Mouse (Mus musculus): ENCODE data around the gene Slc25a47.

Slc25a47 gene
- long read RNA-seq, experiment 1, partial matches to known transcripts, result 1 of 5 reads
- long read RNA-seq, experiment 1, other reads (novel, unspliced or antisense), result 4 of 5 reads
- long read RNA-seq, experiment 2, partial matches to known transcripts, result 2 of 3 reads
- long read RNA-seq, experiment 2, other reads (novel, unspliced or antisense), result 1 of 3 reads

DNA sequence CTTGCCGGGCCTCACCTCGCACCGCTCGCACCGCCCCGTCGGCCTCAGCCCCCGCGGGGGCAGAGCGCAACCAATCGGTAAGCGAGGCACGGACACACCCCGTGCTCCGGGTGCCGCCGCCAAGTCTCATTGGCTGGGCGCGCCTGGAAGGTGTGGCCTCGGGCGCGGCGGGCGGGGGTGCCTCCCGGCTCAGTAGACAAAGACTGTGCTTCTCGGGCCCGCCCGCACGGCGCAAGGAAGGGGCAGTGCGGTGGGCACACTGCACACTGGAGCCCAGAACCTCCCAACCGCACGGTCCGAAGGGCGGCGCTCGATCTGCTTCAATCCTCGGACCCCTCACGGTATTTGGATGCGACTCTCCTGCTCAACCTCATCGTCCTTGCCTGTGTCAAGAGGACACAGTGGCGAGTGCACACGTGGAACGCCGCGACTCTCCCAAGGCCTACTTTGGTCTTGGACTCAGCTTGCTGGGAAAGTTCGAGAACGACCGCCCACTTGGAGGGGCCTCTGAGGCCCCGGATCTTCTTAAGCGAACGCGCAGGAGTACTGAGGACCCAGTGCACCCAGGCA is at the start of gene Slc25a47, which contains the start of gene Slc25a29:
Slc25a47 (plus strand) TSS at position 207 of the 570 bp plus-strand sequence.
Slc25a29 (minus strand) TSS at position 44 of the 570 bp plus-strand sequence.
- intact Hi-C loops (cut with DNase I), result no loop called here

DNA sequence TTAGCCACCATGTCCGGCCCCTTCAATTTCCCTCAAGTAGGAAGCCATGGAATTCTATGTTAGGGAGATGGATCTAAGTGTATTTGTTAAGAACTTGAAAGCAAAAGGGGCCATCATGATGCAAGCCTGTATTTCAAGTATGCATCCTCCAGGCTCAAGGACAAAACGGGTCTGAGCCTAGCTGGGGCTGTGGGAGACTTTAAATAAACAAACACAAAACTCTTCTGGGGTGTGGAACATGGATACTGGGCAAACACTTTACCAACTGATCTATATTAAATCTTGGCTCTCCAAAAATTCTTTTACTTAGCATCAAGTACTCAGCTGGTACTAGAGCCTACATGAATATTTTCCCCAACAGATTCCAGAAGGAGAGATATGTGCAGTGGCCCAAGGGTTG is 48.5 kb upstream of the Slc25a47 start:
- intact Hi-C loops (cut with DNase I), result no loop called here

DNA sequence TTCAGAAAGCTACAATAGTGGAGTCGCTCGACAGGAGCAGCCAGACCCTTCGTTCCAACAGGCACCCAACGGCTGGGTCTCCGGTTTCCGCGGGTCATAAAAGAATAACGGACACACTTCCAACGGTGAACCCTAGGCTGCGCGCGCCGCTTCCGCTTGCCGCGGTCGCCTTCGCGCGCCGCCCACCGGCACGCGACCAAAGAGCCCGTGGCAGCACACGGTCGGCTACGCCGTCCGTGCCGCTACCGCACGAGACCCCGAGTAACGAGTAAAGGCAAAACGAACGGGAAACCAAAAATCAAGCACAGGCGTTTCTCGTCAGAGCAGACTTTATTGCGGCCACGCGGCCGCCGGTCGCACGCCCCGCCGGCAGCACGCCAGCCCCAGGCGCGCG is 43.7 kb upstream of the Slc25a47 start:
- intact Hi-C loops (cut with DNase I), result loop anchor here (5.0 kb wide), 1 partner anchor 40 kb away; no protein-coding TSS in a partner anchor

DNA sequence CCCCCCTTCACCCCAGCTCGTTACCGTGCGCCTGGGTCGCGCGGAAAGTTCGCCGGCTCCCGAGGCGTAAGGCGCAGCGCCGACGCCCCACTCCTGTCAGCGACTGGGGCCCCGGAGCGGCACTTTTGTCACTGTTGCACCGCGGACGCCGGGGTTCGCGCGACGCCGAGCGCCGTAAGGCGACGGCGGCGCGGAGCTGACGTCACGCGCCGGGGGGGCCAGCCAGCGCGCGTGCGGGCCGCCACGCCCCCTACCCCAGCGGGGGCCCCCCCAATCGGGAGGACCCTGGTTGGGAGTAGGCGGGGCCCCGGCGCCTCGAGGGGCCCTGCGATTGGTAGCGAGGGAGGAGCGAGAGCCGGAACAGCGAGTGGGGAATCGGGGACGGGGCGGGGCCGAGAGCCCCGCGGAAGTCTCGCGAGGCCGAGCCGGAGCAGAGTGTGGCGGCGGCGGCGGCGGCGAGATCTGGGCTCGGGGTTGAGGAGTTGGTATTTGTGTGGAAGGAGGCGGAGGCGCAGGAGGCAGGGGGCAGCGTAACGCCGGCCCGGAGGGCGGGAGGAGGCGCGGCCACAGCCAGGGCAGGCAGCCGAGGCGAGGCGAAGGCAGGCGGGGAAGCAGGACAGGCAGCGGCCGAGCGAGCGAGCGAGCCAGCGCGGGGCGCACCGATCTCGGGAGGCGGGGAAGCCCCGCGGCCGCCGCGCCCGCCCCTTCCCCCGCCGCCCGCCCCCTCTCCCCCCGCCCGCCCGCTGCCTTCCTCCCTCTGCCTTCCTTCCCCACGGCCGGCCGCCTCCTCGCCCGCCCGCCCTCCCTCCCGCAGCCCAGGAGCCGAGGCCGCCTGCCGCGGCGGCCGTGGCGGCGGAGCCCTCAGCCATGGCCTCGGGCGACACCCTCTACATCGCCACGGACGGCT is 43.0 kb upstream of the Slc25a47 start, which contains the start of gene Yy1:
Yy1 (plus strand) TSS at position 428 of the 907 bp plus-strand sequence.
- intact Hi-C loops (cut with DNase I), result loop anchor here (5.0 kb wide), 1 partner anchor 40 kb away; no protein-coding TSS in a partner anchor

DNA sequence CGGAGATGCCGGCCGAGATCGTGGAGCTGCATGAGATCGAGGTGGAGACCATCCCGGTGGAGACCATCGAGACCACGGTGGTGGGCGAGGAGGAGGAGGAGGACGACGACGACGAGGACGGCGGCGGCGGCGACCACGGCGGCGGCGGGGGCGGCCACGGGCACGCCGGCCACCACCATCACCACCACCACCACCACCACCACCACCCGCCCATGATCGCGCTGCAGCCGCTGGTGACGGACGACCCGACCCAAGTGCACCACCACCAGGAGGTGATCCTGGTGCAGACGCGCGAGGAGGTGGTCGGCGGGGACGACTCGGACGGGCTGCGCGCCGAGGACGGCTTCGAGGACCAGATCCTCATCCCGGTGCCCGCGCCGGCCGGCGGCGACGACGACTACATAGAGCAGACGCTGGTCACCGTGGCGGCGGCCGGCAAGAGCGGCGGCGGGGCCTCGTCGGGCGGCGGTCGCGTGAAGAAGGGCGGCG is 42.3 kb upstream of the Slc25a47 start:
- intact Hi-C loops (cut with DNase I), result loop anchor here (5.0 kb wide), 1 partner anchor 39 kb away; no protein-coding TSS in a partner anchor

DNA sequence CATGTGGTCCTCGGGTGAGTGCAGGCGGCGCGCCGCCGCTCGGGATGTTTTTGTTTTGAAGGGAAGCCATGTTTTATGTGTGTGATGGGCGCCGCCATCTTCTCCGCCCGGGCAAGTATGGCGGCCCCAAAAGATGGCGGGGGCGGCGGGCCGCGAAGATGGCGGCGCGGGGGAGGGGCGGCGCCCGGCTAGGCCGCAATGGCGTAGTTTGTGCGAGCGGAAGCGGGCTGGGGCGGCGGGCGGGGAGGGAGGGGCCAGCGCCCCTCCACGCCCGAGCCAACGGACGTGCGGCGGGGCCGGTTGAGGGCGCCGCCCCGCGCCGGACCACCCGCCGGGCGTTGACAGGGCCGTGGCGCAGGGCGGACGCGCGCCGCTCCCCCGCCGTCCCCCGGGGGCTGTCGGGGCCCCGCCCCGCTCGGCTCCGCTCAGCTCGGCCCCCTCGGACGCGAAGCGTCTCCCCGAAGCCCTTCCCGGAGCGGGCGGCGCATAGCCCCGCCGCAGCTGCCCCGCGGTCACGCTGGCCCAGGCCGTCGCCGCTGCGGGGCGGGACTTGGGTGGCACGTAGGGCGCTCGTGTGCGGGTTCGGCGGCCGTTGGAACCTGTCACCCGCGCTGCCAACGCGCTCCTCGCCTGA is 41.7 kb upstream of the Slc25a47 start:
- intact Hi-C loops (cut with DNase I), result loop anchor here (5.0 kb wide), 1 partner anchor 38 kb away; no protein-coding TSS in a partner anchor

DNA sequence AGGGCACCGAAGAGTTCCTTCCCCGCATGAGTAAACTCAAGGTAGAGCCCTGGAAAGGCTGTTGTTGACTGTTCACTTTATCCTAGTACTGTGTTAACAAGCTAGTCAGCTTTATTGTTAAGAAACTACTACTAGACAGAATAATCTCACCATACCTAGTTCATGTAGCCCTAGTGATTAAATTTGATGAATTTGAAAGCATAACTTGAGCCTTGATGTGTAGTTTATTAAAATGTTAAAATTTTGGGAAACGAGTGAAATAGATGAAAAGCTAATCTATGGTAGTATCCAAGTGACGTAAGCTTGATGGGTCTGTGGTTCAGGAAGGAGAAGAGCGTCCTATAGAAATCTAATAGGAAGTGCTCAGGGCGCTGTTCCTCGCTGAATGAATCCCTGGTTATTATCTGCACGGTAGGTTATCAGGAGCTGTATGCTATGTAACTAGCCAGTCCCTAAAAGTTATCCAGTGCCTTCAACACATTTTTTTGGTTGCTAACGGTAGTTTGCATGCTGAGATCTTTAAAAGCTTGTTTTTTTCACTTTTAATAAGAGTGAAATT is 40.8 kb upstream of the Slc25a47 start:
- intact Hi-C loops (cut with DNase I), result loop anchor here (5.0 kb wide), 1 partner anchor 37 kb away; no protein-coding TSS in a partner anchor

DNA sequence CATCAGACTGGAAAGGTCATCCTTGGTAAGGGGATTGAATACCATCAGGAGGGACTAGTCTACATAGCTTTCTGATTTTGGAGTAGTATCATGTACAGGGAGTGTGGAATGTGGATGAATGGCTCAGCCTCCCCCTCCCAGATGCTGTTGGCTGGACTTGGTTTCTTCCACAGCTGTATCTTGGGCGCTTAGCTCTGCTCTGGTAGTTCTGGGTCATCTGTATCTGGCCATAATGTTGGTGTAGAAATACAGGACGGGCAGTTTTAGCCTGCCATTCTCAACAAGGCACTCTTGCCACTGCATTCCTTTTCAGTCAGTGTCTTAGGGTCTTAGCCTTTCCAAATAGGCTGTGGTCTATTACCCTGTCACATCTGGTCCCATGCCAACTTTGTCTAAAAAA is 34.2 kb upstream of the Slc25a47 start:
- intact Hi-C loops (cut with DNase I), result no loop called here

DNA sequence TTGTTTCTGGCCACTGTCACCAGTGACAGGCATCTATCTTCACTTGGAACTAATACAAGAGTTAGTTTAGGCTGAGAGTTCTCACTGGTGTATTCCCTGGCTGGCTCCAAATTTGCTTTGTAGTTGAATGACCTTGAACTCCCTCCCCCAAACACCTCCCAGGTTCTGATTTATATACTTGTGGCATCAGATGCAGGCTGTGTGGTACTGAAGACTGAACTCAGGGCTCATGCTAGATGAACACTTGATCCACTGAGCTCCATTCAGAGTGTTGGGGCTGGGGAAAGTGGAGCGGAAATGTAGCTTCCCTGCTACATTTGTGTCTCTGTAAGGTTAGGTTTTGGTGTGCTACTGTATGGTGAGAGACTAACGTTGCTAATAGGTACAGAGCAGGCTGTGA is 31.5 kb upstream of the Slc25a47 start:
- intact Hi-C loops (cut with DNase I), result no loop called here

DNA sequence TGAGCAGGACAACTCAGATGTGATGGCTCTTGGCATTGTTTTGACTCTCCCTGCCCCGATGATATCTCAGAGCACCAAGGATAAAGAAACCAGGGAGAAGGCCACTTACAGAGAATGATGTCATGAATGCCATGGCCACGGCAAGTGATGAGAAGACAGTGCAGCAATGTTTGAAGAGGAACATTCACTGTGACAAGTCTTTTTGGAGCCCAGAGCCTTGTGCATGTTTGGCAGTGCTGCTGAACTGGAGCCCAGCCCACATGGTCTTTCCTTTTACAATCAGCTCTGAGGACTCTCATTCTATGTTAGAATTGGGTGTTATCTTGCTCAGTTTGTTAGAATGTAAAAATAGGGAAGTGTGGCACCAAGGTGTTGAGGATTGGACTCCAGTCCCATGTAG is 27.4 kb upstream of the Slc25a47 start:
- intact Hi-C loops (cut with DNase I), result no loop called here

DNA sequence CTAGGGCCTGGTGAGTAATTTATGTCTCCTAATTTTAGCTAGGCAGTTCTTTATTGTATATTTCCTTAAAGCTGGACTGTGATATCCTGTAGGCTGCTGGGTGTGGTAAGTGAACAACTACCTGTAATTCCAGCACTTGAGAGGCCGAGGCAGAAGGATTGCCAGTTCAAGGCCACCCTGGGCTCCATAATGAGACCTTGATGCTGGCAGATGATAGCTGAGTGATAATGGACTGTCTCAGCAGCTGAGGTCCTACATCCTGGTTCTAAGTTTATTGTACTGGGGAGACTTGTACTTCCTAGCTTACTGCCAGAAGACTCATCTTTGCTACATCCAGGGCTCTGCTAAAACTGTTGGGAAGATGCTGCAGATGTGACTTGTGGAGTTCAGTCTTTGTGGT is 26.1 kb upstream of the Slc25a47 start:
- intact Hi-C loops (cut with DNase I), result loop anchor here (2.0 kb wide), 1 partner anchor 85 kb away; the partner anchor contains the start of gene Wars

DNA sequence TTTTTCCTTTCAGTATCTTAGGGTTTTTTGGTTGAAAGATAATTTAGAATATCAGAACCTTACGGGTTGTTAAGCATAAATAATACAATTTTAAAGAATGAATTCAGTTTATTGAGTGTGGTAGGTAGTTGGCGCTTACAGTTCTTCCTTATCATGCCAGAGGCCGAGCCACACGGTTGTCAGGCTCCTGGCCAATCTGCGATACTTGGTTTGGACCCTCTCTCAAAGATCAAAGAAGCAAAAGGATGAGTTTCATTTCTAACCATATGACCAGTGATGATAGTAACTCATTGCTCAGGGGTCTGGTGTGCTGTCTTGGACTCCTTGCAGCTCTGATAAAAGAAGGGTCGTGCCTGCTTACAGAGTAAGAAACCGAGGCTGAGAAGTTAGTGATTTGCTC is 25.5 kb upstream of the Slc25a47 start:
- intact Hi-C loops (cut with DNase I), result loop anchor here (2.0 kb wide), 1 partner anchor 84 kb away; the partner anchor contains the start of gene Wars

DNA sequence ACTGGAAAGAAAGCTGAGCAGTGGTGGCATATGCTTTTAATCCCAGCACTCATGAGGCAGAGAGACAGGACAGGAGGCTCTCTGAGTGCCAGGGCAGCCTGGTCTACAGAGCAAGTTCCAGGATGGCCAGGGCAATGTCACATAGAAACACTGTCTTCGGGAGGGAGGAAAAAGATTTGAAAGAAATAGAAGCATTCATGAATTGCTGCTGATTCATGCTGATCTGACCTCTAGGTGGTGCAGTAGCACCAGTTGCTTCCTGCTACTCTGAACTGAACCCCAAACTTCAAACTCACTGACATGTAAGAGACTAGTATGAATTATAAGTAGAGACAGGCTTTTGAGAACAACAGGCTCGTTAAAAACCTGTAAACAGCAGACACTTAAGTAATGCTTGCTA is 24.7 kb upstream of the Slc25a47 start:
- intact Hi-C loops (cut with DNase I), result loop anchor here (2.0 kb wide), 1 partner anchor 84 kb away; the partner anchor contains the start of gene Wars

DNA sequence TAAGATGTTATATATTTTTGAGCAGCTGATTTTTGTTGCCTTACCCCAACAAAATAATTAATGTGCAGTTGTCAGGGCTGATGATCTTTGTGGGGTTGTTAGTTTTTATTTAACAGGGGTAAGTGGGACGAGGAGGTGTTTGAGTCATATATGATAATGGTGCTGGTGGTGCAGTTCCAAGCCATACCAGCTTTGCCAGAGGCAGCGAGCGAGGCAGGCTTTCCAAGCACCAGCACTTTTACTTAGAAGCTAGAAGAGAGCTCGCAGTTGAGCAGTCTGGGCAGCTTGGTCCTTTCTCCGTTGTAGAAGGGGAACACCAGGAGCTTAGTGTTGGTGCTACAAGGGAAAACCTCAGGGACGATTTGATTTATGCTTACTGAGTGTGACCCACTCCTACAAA is 23.4 kb upstream of the Slc25a47 start:
- intact Hi-C loops (cut with DNase I), result no loop called here

DNA sequence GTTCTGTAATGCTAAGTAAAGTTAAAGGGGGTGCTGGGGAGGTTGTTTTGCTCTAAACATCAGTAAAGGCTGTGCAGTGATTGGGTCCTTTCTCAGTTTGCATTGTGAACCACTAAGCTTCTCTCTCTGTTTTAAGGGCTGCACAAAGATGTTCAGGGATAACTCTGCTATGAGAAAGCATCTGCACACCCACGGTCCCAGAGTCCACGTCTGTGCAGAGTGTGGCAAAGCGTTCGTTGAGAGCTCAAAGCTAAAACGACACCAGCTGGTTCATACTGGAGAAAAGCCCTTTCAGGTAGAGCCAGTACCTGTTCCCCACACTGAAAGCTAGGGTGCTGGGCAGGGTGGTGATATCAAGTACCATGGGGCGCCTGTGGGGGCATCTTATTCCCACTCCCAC is 21.4 kb upstream of the Slc25a47 start:
- intact Hi-C loops (cut with DNase I), result no loop called here

DNA sequence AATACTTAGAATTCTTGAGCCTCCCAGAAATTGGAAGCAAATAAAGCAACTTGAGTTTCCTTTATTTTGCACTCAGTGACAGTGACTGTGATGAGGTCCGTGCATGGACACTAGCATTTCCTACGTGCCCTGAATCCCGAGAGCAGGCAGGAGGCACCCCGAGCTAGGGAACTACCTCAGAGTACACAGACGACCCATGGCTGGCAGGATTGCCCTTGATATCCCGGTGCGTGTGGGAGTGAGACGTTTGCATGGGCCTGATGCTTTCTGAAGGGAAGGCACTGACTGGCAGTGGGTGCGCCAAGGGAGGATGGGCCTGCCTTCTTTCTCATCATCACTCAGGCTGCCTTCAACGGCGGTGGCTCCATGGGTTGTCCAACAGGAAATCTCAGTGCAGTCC is 19.3 kb upstream of the Slc25a47 start:
- intact Hi-C loops (cut with DNase I), result no loop called here

DNA sequence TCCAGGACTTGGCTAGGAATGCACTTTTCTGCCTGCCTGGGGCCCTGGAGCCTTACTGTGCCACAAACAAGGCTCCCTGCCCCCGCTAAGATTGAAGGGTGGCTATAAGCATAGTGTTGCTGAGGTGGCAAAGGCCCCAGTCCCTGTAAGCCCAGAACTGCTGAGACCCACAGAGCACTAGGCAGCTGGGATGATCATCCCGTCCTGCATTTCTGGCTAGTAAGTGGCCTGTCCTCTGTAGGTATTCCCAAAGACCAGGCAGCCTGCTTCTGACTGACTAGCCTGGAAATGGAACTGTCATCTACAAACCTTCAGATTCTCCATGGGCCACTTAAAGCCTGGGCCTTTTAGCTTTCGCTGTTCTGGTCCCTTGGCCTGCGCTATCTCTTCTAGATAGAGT is 15.4 kb upstream of the Slc25a47 start:
- intact Hi-C loops (cut with DNase I), result no loop called here

DNA sequence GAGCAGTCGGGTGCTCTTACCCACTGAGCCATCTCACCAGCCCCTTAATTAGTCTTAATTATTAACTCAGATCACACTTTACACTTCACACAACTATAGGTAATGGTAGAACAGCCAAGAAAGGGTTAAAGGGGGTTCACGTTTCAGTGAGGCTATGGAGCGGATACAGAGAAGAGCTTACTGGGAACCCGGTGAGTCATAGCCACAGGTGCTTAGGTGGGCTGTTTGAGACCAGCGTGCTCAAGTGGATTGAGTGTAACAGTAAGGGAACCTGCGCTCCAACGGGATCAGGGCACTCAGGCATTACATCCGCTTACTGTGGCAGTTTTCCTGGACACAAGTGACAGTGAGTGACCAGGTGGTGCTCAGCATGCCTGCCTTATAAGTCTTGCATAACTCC is 12.8 kb upstream of the Slc25a47 start:
- intact Hi-C loops (cut with DNase I), result no loop called here

DNA sequence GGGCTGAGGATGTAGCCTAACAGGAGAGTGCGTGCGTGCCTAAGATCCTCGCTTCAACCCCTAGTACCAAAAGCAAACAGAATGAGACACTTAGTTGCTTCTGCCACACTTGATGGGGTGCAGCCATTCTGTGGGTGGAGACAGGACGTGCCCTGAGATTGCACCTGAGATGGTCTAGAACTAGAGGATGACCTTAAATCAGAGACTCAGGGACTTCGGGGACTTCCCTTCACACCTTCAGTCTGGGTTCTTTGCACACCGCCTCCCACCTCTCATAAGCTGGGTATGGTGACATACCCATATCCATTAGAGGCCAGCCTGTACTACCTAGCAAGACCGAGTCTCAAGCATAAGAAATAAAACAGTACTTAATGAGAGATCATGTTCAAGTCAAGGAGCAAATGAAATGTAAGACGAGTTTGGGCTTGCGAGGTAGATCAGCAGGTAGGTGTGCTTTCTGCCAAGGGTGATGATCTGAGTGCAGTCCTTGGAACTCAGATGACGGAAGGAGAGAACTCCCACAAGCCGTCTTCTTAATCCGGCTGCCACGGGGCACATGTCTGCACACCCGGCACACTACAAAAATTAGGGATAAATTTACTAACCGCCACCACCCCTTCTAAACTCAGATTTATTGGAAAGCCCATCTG is 11.5 kb upstream of the Slc25a47 start:
- intact Hi-C loops (cut with DNase I), result no loop called here

DNA sequence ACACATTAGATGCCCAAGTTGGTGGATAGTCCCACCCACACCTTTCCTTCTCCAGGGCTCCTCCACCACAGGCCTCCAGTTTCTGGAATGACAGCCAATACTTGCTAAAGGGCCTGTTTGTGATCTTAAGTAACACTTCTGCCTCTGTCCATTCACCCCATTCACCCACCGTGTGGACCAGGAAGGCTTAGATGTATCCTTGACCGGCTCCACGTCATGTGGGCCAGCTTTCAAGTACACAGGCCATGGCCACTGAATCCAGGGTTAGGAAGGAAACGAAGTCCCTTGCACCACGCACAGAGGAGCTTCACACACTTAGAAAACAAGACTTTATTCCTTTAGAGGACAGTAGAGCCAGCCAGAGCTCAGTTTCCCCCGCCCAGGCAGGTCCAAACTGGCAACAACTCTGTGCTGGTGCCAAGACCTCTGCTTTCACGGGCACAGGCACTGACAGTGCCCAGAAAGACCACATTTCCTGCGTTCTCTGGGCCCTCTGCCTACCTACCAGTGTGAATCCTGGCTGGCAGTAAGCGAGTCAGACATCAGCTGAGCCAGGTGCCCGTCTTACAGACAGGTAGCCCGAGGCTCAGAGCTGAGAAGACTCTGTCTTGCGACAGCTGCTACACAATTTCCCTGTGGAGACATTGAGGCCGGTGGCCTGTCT is 10.2 kb upstream of the Slc25a47 start:
- intact Hi-C loops (cut with DNase I), result no loop called here
